Mouse (Mus musculus) urinary bladder, adult 2 months (tissue): ENCODE results near the gene Srsf6. TPM values are rescaled to one million over a fixed set of nuclear protein-coding genes. Genes with fewer than 3 reads are reported as not detected.

Experiments used
- DNase-seq: peaks from one replicate; pipeline ENCODE4 v3.0.0; 2022; ENCODE audit warnings: low spot score
- polyA plus RNA-seq: library from polyadenylated mRNA; depleted of rRNA; stranded (reverse); fragments of >200 nt; gene quantifications from 2 replicates; pipeline ENCODE4 v1.2.3, GENCODE M21; 2012

The Srsf6 gene
- polyA plus RNA-seq, 1 experiment, result 261 TPM

GRCm38 (mm10) chr2:162932706-162933105 is 1.4 kb downstream of the Srsf6 start:
- no peak for DNase-seq

- DNase-seq, result no peak
Observed at GRCm38 (mm10) chr2:162934421-162934820, 3.1 kb downstream of the Srsf6 start.

- DNase-seq, result no peak
Observed at GRCm38 (mm10) chr2:162935700-162936099, 4.4 kb downstream of the Srsf6 start.

- DNase-seq, result no peak
Observed at GRCm38 (mm10) chr2:162939562-162939961, 8.2 kb downstream of the Srsf6 start.

- DNase-seq, result no peak
Observed at GRCm38 (mm10) chr2:162943148-162943846, 12.0 kb downstream of the Srsf6 start, which contains the start of gene L3mbtl1. Gene L3mbtl1, plus strand, starts transcription at chr2:162943472.

GRCm38 (mm10) chr2:162943931-162944330 is 12.6 kb downstream of the Srsf6 start:
- DNase-seq, result no peak

GRCm38 (mm10) chr2:162946964-162947363 is 15.6 kb downstream of the Srsf6 start:
- no peak for DNase-seq

- DNase-seq, result no peak
Observed at GRCm38 (mm10) chr2:162947736-162948135, 16.4 kb downstream of the Srsf6 start.

- DNase-seq, result no peak
Observed at GRCm38 (mm10) chr2:162948221-162948620, 16.9 kb downstream of the Srsf6 start.

GRCm38 (mm10) chr2:162950776-162951175 is 19.4 kb downstream of the Srsf6 start:
- DNase-seq, result no peak

GRCm38 (mm10) chr2:162956843-162957242 is 25.5 kb downstream of the Srsf6 start:
- no peak for DNase-seq

GRCm38 (mm10) chr2:162961321-162961720 is 30.0 kb downstream of the Srsf6 start:
- DNase-seq, result no peak

- no peak for DNase-seq
Observed at GRCm38 (mm10) chr2:162966734-162967133, 35.4 kb downstream of the Srsf6 start.

GRCm38 (mm10) chr2:162968357-162968756 is 37.0 kb downstream of the Srsf6 start:
- no peak for DNase-seq

- DNase-seq, result no peak
Observed at GRCm38 (mm10) chr2:162969101-162969500, 37.8 kb downstream of the Srsf6 start.

GRCm38 (mm10) chr2:162970896-162971295 is 39.6 kb downstream of the Srsf6 start:
- DNase-seq, result no peak

- DNase-seq, result no peak
Observed at GRCm38 (mm10) chr2:162972752-162973151, 41.4 kb downstream of the Srsf6 start.

- DNase-seq, result no peak
Observed at GRCm38 (mm10) chr2:162973206-162973605, 41.9 kb downstream of the Srsf6 start.

GRCm38 (mm10) chr2:162973637-162974036 is 42.3 kb downstream of the Srsf6 start:
- no peak for DNase-seq

- no peak for DNase-seq
Observed at GRCm38 (mm10) chr2:162975157-162975775, 43.9 kb downstream of the Srsf6 start.

- no peak for DNase-seq
Observed at GRCm38 (mm10) chr2:162976001-162976400, 44.7 kb downstream of the Srsf6 start.

- DNase-seq, result no peak
Observed at GRCm38 (mm10) chr2:162984381-162984780, 53.1 kb downstream of the Srsf6 start.

GRCm38 (mm10) chr2:162985923-162986322 is 54.6 kb downstream of the Srsf6 start:
- DNase-seq, result no peak
